Mouse (Mus musculus): Measurements from ENCODE around the gene Ctdspl. TPM values are rescaled to one million over a fixed set of nuclear protein-coding genes. Genes with fewer than 3 reads are reported as not detected.

Gene Ctdspl
- polyA plus RNA-seq (2012; rRNA removed), result 7.8 and 8.1 TPM in 2 replicates

DNA sequence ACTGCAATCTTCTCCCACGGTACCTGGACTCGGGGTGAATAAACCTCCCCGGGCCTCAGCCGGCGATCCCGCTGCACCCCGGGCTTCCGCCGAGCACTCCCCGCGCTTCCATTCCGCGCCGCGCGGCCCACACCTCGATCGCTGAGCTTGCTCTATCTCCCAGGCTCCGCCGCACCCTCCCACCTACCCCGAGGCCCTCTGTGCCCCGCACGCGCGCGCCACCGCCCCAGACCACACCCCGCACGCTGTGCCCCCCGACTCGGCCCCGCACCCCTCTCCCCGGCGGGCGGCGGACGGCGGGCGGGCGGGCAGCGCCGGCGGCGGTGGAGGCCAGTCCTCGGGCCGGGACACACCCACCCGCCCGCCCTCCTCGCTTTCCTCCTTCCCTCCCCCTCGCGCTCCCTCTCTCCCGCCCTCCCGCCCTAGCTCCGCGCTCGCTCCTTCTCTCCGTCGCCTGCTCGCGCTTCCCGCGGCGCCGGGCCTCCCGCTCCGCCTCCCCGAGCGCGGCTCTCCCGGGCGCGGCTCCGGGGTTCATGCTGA lies at the start of gene Ctdspl:
Gene Ctdspl, plus strand, starts transcription at position 343 of the 540 bp plus-strand sequence.
- Histone ChIP-seq H3K4me3 (ENCODE audit: control insufficient read depth, low read depth, low read length) (peak within 1 kb of the TSS; percentile 88), H3K27ac (ENCODE audit: control insufficient read depth, insufficient read depth, low read depth, low read length) (peak within 1 kb of the TSS; percentile 76), H3K4me1 (ENCODE audit: control insufficient read depth, insufficient read depth, low read length) (peaks cover 17% of the 10 kb centered on the region), H3K36me3 (ENCODE audit: control insufficient read depth, insufficient read depth, low read length) (no peaks in the 10 kb centered on the region), H3K27me3 (ENCODE audit: control insufficient read depth, insufficient read depth, low read length) (no peaks in the 10 kb centered on the region)
- no peak; the same call in 1 of the 2 replicates for TF ChIP-seq POLR2A (IDR thresholded peaks at IDR 0.05; ENCODE audit: control insufficient read depth, low read depth, low read length)
- TF ChIP-seq CTCF (IDR thresholded peaks at IDR 0.05; ENCODE audit: control insufficient read depth, insufficient read depth, insufficient replicate concordance, low read depth, low read length), result no peak

DNA sequence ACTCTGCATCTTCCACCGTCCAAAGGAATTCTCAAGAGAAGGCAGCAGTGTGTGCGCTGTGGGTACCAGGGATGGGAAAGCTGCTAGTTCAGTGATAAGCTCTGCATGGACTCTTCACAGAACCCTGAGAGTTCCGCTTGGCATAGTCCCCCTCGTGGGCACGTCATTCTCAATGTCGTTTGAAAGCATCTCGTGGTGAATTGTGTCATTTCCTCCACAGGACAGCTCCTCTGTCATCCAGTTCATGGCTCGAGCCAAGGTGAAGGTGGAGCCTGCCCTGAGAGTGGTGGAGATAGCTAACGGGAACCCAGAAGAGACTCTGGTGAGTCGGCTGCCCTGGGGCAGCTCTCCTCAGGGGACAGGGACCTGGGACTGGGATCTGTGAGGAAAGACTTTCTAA lies 49.4 kb upstream of the Ctdspl start:
- peaks cover 10% of the 10 kb centered on the region for H3K4me1 ChIP-seq (ENCODE audit: control insufficient read depth, insufficient read depth, low read length)
- no peaks in the 10 kb centered on the region for H3K36me3 ChIP-seq (ENCODE audit: control insufficient read depth, insufficient read depth, low read length)
- no peak overlapping the region for H3K4me3 ChIP-seq (ENCODE audit: control insufficient read depth, low read depth, low read length)
- H3K27me3 ChIP-seq (ENCODE audit: control insufficient read depth, insufficient read depth, low read length), result no peaks in the 10 kb centered on the region
- no peak for TF ChIP-seq POLR2A (IDR thresholded peaks at IDR 0.05; ENCODE audit: control insufficient read depth, low read depth, low read length)
- TF ChIP-seq CTCF (IDR thresholded peaks at IDR 0.05; ENCODE audit: control insufficient read depth, insufficient read depth, insufficient replicate concordance, low read depth, low read length), result no peak
- H3K27ac ChIP-seq (ENCODE audit: control insufficient read depth, insufficient read depth, low read depth, low read length), result no peak overlapping the region

DNA sequence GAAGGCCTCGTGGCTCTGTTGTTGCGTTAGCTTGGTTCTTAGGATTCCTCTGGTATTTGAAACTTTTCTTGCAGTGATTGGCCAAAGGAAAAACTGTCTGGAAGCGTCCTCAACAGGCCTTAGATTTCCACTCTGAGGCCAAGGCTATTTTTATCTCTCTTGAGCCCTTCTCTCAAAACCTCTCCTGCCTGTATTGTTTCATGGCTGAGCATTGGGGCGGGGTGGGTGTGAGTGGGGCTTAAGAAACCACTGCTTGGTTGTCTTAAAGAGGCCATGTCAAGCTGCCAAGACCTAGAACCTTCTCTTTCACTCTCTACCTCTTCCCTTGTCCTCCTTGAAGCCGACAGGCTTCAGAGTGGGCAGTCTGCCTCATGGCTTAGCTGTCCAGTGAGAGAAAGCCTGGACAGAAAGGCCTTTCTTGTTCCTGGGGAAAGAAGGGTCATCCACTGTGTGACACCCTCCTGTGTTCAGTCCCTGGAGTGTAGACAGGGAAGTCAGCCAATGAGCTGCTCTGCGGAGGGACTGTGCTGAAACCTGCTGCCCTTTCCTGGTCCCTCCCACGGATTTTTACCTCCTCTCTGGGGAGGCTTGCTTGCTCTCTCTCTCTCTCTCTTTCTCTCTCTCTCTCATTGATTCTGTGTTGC lies 48.8 kb upstream of the Ctdspl start:
- Histone ChIP-seq H3K27me3 (ENCODE audit: control insufficient read depth, insufficient read depth, low read length) (no peaks in the 10 kb centered on the region), H3K4me1 (ENCODE audit: control insufficient read depth, insufficient read depth, low read length) (peaks cover 6% of the 10 kb centered on the region), H3K27ac (ENCODE audit: control insufficient read depth, insufficient read depth, low read depth, low read length) (no peak overlapping the region; the same call in 1 of the 2 replicates), H3K36me3 (ENCODE audit: control insufficient read depth, insufficient read depth, low read length) (no peaks in the 10 kb centered on the region), H3K4me3 (ENCODE audit: control insufficient read depth, low read depth, low read length) (no peak overlapping the region)
- TF ChIP-seq CTCF (IDR thresholded peaks at IDR 0.05; ENCODE audit: control insufficient read depth, insufficient read depth, insufficient replicate concordance, low read depth, low read length) (no peak), POLR2A (IDR thresholded peaks at IDR 0.05; ENCODE audit: control insufficient read depth, low read depth, low read length) (no peak)

DNA sequence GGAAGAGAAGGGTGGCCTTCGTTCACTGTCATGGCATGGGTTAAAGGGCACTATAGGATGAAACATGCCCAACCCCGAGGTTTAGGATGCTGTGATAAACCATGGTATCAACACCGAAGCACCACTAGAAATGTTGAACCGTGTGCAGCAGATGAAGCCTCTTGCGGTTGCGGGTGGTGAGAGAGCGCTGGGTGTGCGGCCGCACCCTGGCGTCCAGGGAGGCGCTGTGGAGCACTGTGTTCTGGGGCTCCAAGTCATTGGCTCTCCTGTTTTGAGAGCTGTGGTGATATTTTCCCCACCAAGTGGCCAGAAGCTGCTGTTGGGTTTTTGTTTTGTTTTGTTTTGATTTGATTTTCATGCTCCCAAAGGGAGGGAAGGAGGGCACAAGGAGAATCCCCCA lies 47.7 kb upstream of the Ctdspl start:
- Histone ChIP-seq H3K27me3 (ENCODE audit: control insufficient read depth, insufficient read depth, low read length) (no peaks in the 10 kb centered on the region), H3K27ac (ENCODE audit: control insufficient read depth, insufficient read depth, low read depth, low read length) (no peak overlapping the region), H3K4me3 (ENCODE audit: control insufficient read depth, low read depth, low read length) (no peak overlapping the region), H3K36me3 (ENCODE audit: control insufficient read depth, insufficient read depth, low read length) (no peaks in the 10 kb centered on the region), H3K4me1 (ENCODE audit: control insufficient read depth, insufficient read depth, low read length) (peaks cover 3% of the 10 kb centered on the region)
- no peak for TF ChIP-seq POLR2A (IDR thresholded peaks at IDR 0.05; ENCODE audit: control insufficient read depth, low read depth, low read length)
- no peak for TF ChIP-seq CTCF (IDR thresholded peaks at IDR 0.05; ENCODE audit: control insufficient read depth, insufficient read depth, insufficient replicate concordance, low read depth, low read length)

DNA sequence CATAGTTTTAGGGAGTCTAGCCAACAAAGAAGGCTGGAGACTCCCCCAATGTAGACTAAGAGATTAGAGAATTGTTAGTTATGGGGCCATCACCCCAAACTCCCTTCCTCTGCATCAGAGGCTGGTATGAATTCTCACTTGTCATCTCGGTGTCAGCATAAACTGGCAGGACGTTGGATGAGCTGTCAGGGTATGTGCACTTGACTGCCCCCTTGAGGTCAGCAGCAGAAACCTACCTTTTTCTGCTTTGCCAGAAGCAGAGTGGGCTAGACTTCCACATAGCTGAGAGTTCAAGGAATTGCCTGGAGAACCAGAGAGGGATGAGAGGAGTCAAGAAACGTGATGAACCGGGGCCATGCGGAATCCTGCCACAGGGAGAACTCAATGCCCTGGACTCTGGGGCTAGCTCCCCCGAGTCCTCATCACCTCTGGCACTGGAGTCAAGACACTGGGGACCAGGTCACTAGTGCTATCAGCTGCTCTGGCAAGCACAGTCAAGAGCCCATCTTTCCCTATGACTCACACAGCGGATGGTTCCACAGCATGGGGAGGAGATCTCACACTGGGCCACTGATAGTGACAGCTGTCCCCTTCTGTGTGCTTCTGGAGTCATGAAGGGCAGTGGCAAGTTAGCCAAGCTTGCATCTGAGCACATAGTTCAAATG lies 44.8 kb upstream of the Ctdspl start:
- TF ChIP-seq CTCF (IDR thresholded peaks at IDR 0.05; ENCODE audit: control insufficient read depth, insufficient read depth, insufficient replicate concordance, low read depth, low read length) (peak; percentile 60; the same call in 1 of the 2 replicates), POLR2A (IDR thresholded peaks at IDR 0.05; ENCODE audit: control insufficient read depth, low read depth, low read length) (no peak)
- Histone ChIP-seq H3K4me1 (ENCODE audit: control insufficient read depth, insufficient read depth, low read length) (peaks cover 3% of the 10 kb centered on the region), H3K4me3 (ENCODE audit: control insufficient read depth, low read depth, low read length) (no peak overlapping the region), H3K27me3 (ENCODE audit: control insufficient read depth, insufficient read depth, low read length) (no peaks in the 10 kb centered on the region), H3K36me3 (ENCODE audit: control insufficient read depth, insufficient read depth, low read length) (no peaks in the 10 kb centered on the region), H3K27ac (ENCODE audit: control insufficient read depth, insufficient read depth, low read depth, low read length) (no peak overlapping the region)

DNA sequence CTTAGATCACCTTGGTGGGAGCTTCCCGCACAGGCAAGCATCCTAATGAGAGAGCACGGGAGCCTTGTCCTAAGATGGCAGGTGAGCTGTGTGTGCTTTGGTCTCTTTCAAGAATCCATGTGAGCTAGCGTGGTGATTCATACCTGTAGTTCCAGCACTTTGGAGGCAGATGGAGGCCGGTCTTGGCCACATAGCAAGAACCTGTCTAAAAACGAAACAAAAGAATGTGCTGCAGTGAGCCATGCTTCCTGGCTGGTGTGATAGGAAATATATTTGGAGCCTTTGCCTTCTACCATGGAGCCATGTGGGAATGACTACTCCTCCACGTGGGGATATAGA lies 44.3 kb upstream of the Ctdspl start:
- Histone ChIP-seq H3K27me3 (ENCODE audit: control insufficient read depth, insufficient read depth, low read length) (no peaks in the 10 kb centered on the region), H3K4me3 (ENCODE audit: control insufficient read depth, low read depth, low read length) (no peak overlapping the region), H3K4me1 (ENCODE audit: control insufficient read depth, insufficient read depth, low read length) (peaks cover 3% of the 10 kb centered on the region)

DNA sequence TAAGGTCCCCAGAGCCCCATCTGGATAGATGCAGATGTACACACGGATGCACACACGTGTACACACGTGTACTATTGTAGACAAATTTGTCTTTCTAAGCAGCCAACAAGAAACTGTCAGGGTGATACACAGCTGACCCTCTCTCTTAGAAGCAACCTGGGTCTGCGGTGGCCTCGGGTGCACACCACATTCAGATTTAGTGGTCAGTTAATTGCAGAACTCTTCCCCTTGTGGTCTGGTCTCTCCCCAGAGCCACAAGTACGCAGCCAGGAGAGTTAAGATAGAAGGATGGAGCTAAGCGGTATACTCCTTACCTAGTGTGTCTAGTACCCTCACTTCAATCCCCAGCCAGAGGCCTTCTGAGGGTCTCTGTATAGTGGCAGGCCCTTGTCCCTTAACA lies 43.1 kb upstream of the Ctdspl start:
- Histone ChIP-seq H3K27me3 (ENCODE audit: control insufficient read depth, insufficient read depth, low read length) (no peaks in the 10 kb centered on the region), H3K36me3 (ENCODE audit: control insufficient read depth, insufficient read depth, low read length) (no peaks in the 10 kb centered on the region), H3K4me3 (ENCODE audit: control insufficient read depth, low read depth, low read length) (no peak overlapping the region), H3K27ac (ENCODE audit: control insufficient read depth, insufficient read depth, low read depth, low read length) (no peak overlapping the region), H3K4me1 (ENCODE audit: control insufficient read depth, insufficient read depth, low read length) (peaks cover 9% of the 10 kb centered on the region)
- TF ChIP-seq CTCF (IDR thresholded peaks at IDR 0.05; ENCODE audit: control insufficient read depth, insufficient read depth, insufficient replicate concordance, low read depth, low read length) (no peak), POLR2A (IDR thresholded peaks at IDR 0.05; ENCODE audit: control insufficient read depth, low read depth, low read length) (no peak)

More for the DNA sequence above, 44.3 kb upstream of the Ctdspl start:
- no peak overlapping the region for H3K27ac ChIP-seq (ENCODE audit: control insufficient read depth, insufficient read depth, low read depth, low read length)
- no peaks in the 10 kb centered on the region for H3K36me3 ChIP-seq (ENCODE audit: control insufficient read depth, insufficient read depth, low read length)
- TF ChIP-seq CTCF (IDR thresholded peaks at IDR 0.05; ENCODE audit: control insufficient read depth, insufficient read depth, insufficient replicate concordance, low read depth, low read length) (no peak), POLR2A (IDR thresholded peaks at IDR 0.05; ENCODE audit: control insufficient read depth, low read depth, low read length) (no peak)

Data from testis, adult 2 months (tissue).